Mouse (Mus musculus) liver, embryonic 14.5 days (tissue): ENCODE results near the gene Sgf29. TPM values are rescaled to one million over a fixed set of nuclear protein-coding genes. Genes with fewer than 3 reads are reported as not detected.

Source experiments
- ATAC-seq: fragments of 200-750 bp; cut with Nextera tagmentation; 2 replicates; pipeline ENCODE4 v1.8.0; 2017; ENCODE audit warnings: moderate number of reproducible peaks, mild to moderate bottlenecking, moderate library complexity; ENCODE audit not compliant: insufficient read depth
- DNase-seq, 3 experiments: peaks; one replicate each; pipeline ENCODE4 v3.0.0-alpha.2; 2012 to 2013; ENCODE audit warnings: low read depth in 3 of 3, low spot score in 3 of 3
- H3K27ac ChIP-seq: fragments of 300-500 bp; sonication (generic); 2 replicates; pipeline ENCODE4 v1.5.1; 2014; ENCODE audit warnings: moderate library complexity, mild to moderate bottlenecking, control low read depth, inconsistent platforms
- H3K27me3 ChIP-seq: fragments of 300-500 bp; sonication (generic); 2 replicates; pipeline ENCODE4 v1.6.1; 2014; ENCODE audit warnings: mild to moderate bottlenecking, low read length, moderate library complexity; ENCODE audit not compliant: control insufficient read depth, insufficient read depth
- H3K36me3 ChIP-seq: fragments of 300-500 bp; sonication (generic); replicated peaks from 2 replicates; pipeline ENCODE4 v1.6.1; 2014; ENCODE audit warnings: low read depth; ENCODE audit not compliant: control insufficient read depth, insufficient read depth
- H3K4me1 ChIP-seq, 2 experiments: fragments of 200-500 bp in 1 of 2; fragments of 300-500 bp in 1 of 2; sonication (generic) in 1 of 2; replicated peaks; 2 replicates each; pipeline ENCODE4 v1.6.1; 2012 to 2014; ENCODE audit warnings: antibody characterized with exemption in 1 of 2, inconsistent platforms in 1 of 2, low read length in 1 of 2; ENCODE audit not compliant: control insufficient read depth in 2 of 2, insufficient read depth in 2 of 2
- H3K4me2 ChIP-seq: fragments of 300-500 bp; sonication (generic); 2 replicates; pipeline ENCODE4 v1.6.1; 2014; ENCODE audit warnings: low read depth, mild to moderate bottlenecking, control low read depth, moderate library complexity
- H3K4me3 ChIP-seq, 2 experiments: fragments of 200-500 bp in 1 of 2; fragments of 300-500 bp in 1 of 2; sonication (generic) in 1 of 2; 2 replicates each; pipeline ENCODE4 v1.5.1; 2012 to 2014; ENCODE audit warnings: low read depth in 2 of 2, low read length in 2 of 2, mild to moderate bottlenecking in 2 of 2, control low read depth in 1 of 2, inconsistent platforms in 1 of 2, moderate library complexity in 1 of 2; ENCODE audit not compliant: insufficient read depth in 1 of 2
- H3K9ac ChIP-seq: fragments of 300-500 bp; sonication (generic); replicated peaks from 2 replicates; pipeline ENCODE4 v1.6.1; 2014; ENCODE audit warnings: mild to moderate bottlenecking, control low read depth, moderate library complexity
- H3K9me3 ChIP-seq: fragments of 300-500 bp; sonication (generic); 2 replicates; pipeline ENCODE4 v1.6.1; 2016; ENCODE audit warnings: low read length, mixed read lengths; ENCODE audit not compliant: control insufficient read depth
- CTCF ChIP-seq: IDR thresholded peaks from 2 replicates; pipeline ENCODE4 v1.5.1; 2016; ENCODE audit warnings: antibody characterized with exemption, low read depth, control low read depth
- EP300 ChIP-seq: IDR thresholded peaks from 2 replicates; pipeline ENCODE4 v1.6.1; 2016; ENCODE audit warnings: antibody characterized with exemption, low read depth
- WGBS: fragments of 180-500 bp; shearing (Covaris S2); extraction: QIAGEN DNeasy Blood & Tissue Kit; methylation state at CpG from one replicate; pipeline ENCODE4 v1.1.7; 2014; ENCODE audit not compliant: insufficient replicate concordance; 5-methylcytosine and 5-hydroxymethylcytosine counted together
- polyA plus RNA-seq, 2 experiments: library from polyadenylated mRNA; depleted of rRNA in 1 of 2; stranded (reverse) in 1 of 2; unstranded in 1 of 2; fragments of >200 nt; fragmentation: Nextera tagmentation in 1 of 2; extraction: Ambion mirVana in 1 of 2; gene quantifications; 2 replicates each; pipeline versions ENCODE4 v1.2.1 to v1.2.3; 2012 to 2014

Gene Sgf29
- polyA plus RNA-seq, 2 experiments = 23.6 to 24.7 TPM

- DNase-seq = no peak
- no peaks in the 10 kb centered on the region for H3K36me3 ChIP-seq
- H3K9me3 ChIP-seq = no peaks in the 10 kb centered on the region
- H3K27ac ChIP-seq = no peak overlapping the region
- TF ChIP-seq EP300 (no peak), CTCF (no peak)
- H3K4me3 ChIP-seq = no peak overlapping the region
- 46% methylated on average over 3 of the region's 3 CpGs for WGBS
- no peak overlapping the region for H3K4me2 ChIP-seq
- no peak overlapping the region for H3K9ac ChIP-seq
- peaks cover 7 to 14% of the 10 kb centered on the region in 2 experiments for H3K4me1 ChIP-seq
- no peak for ATAC-seq
- H3K27me3 ChIP-seq = no peaks in the 10 kb centered on the region
These were observed 19.2 kb upstream of the Sgf29 start for GRCm38 (mm10) chr7:126629915-126630314.

DNA sequence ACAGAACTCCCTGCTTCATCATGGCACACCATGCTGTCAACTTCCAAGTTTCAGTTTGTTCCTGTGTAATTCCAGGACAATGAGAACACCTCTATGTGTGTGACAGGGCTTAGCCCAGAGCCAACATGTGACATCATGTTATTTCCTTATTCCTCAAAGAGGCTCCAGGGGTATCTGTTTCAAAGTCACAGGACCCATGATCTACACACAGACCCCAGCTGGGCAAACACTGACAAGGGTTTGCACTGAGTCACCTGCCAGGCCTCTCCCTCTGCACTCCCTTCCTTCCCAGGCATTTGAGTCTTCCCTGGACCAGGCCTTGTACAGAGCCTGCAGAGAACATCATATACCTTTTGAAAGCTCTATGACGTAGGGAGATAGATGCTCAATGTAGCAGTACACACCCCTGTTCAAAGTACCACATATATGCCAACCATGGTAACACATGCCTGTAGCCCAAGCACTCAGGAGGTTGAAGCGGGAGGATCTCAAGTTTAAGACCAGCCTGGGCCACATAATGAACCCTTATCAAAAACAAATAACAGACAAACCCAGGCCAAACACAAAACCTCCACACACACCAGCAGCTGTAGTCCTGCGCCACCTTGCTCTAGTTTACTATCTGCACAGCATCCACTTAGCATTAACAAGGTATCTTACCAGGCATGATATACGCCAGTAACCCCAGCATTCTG, 18.1 kb upstream of the Sgf29 start, which contains the start of gene Nupr1:
Gene Nupr1, minus strand, starts transcription at position 38 of the 695 bp plus-strand sequence.
- TF ChIP-seq EP300 (no peak), CTCF (no peak)
- Histone ChIP-seq H3K9ac (no peak within 1 kb of the TSS), H3K4me1 (peaks cover 0 to 4% of the 10 kb centered on the region in 2 experiments; a peak in 1 of 4 replicates), H3K27ac (no peak within 1 kb of the TSS), H3K4me2 (no peak within 1 kb of the TSS), H3K4me3 (no peak within 1 kb of the TSS), H3K27me3 (no peaks in the 10 kb centered on the region), H3K36me3 (no peaks in the 10 kb centered on the region), H3K9me3 (no peaks in the 10 kb centered on the region)
- no peak for ATAC-seq
- 67% methylated on average over 4 of the region's 4 CpGs for WGBS
- no peak for DNase-seq

GRCm38 (mm10) chr7:126632478-126632877, 16.6 kb upstream of the Sgf29 start:
- no peak overlapping the region for H3K4me3 ChIP-seq
- no peak overlapping the region for H3K9ac ChIP-seq
- WGBS = 15% methylated on average over 2 of the region's 2 CpGs
- H3K27ac ChIP-seq = no peak overlapping the region
- 0 out of 2 replicates have a peak, but pooled peaks have one; percentile 7 for TF ChIP-seq EP300
- no peak for TF ChIP-seq CTCF
- no peak overlapping the region for H3K4me2 ChIP-seq
- H3K4me1 ChIP-seq = 0 out of 4 replicates have a peak, but pooled peaks cover 0 to 2% of the 10 kb centered on the region in 2 experiments
- no peak for DNase-seq
- no peaks in the 10 kb centered on the region for H3K27me3 ChIP-seq
- H3K36me3 ChIP-seq = no peaks in the 10 kb centered on the region
- no peaks in the 10 kb centered on the region for H3K9me3 ChIP-seq
- ATAC-seq = no peak

GRCm38 (mm10) chr7:126635375-126635774, 13.7 kb upstream of the Sgf29 start:
- Histone ChIP-seq H3K4me2 (no peak overlapping the region), H3K4me3 (no peak overlapping the region), H3K27ac (no peak overlapping the region), H3K9ac (no peak overlapping the region), H3K36me3 (no peaks in the 10 kb centered on the region), H3K4me1 (no peaks in the 10 kb centered on the region), H3K9me3 (no peaks in the 10 kb centered on the region), H3K27me3 (no peaks in the 10 kb centered on the region)
- TF ChIP-seq EP300 (no peak), CTCF (no peak)
- DNase-seq (no peak), ATAC-seq (no peak)

- no peak overlapping the region for H3K9ac ChIP-seq
- H3K4me3 ChIP-seq = no peak overlapping the region
- DNase-seq (peak in 1 of 3 experiments; percentile 30), ATAC-seq (no peak)
- H3K9me3 ChIP-seq = no peaks in the 10 kb centered on the region
- no peak overlapping the region for H3K27ac ChIP-seq
- H3K27me3 ChIP-seq = no peaks in the 10 kb centered on the region
- TF ChIP-seq CTCF (peak; percentile 78), EP300 (no peak)
- 12% methylated on average over 4 of the region's 4 CpGs for WGBS
- no peak overlapping the region for H3K4me2 ChIP-seq
- H3K4me1 ChIP-seq = no peaks in the 10 kb centered on the region
- no peaks in the 10 kb centered on the region for H3K36me3 ChIP-seq
These were observed 12.2 kb upstream of the Sgf29 start for GRCm38 (mm10) chr7:126636733-126637520.
